Mouse (Mus musculus): ENCODE data around the gene Il4i1.

Il4i1 gene

GRCm38 (mm10) chr7:44850146-44850545 lies 34.0 kb downstream of the Il4i1 start:
- DNase-seq = peak in 1 of 2 experiments; percentile 65

GRCm38 (mm10) chr7:44850789-44851624 lies 34.8 kb downstream of the Il4i1 start:
- DNase-seq = no peak

GRCm38 (mm10) chr7:44851625-44852234 lies 35.5 kb downstream of the Il4i1 start:
- no peak for DNase-seq

GRCm38 (mm10) chr7:44852259-44853027 lies 36.3 kb downstream of the Il4i1 start:
- DNase-seq = no peak

- DNase-seq = no peak
Measured at GRCm38 (mm10) chr7:44853065-44853464, 36.9 kb downstream of the Il4i1 start.

GRCm38 (mm10) chr7:44853596-44854355 lies 37.6 kb downstream of the Il4i1 start:
- peak in 1 of 2 experiments; percentile 41 for DNase-seq

- peak; percentile 70 to 77 for DNase-seq
Measured at GRCm38 (mm10) chr7:44854356-44855031, 38.3 kb downstream of the Il4i1 start.

- peak in 1 of 2 experiments; percentile 44 for DNase-seq
Measured at GRCm38 (mm10) chr7:44855036-44855435, 38.8 kb downstream of the Il4i1 start.

GRCm38 (mm10) chr7:44856265-44856916 lies 40.2 kb downstream of the Il4i1 start:
- peak in 1 of 2 experiments; percentile 56 for DNase-seq

GRCm38 (mm10) chr7:44857042-44857552 lies 40.9 kb downstream of the Il4i1 start, which contains the start of gene Pnkp:
Pnkp (plus strand) TSS chr7:44857139.
- peak; percentile 69 to 81 for DNase-seq

GRCm38 (mm10) chr7:44857905-44858304 lies 41.7 kb downstream of the Il4i1 start:
- peak in 1 of 2 experiments; percentile 56 for DNase-seq

- DNase-seq = no peak
Measured at GRCm38 (mm10) chr7:44859896-44860295, 43.7 kb downstream of the Il4i1 start.

- DNase-seq = peak in 1 of 2 experiments; percentile 33
Measured at GRCm38 (mm10) chr7:44860576-44861428, 44.6 kb downstream of the Il4i1 start.

GRCm38 (mm10) chr7:44861429-44861816 lies 45.2 kb downstream of the Il4i1 start:
- DNase-seq = no peak

- DNase-seq = no peak
Measured at GRCm38 (mm10) chr7:44862434-44862833, 46.2 kb downstream of the Il4i1 start.

- no peak for DNase-seq
Measured at GRCm38 (mm10) chr7:44863210-44863609, 47.0 kb downstream of the Il4i1 start.

- DNase-seq = no peak
Measured at GRCm38 (mm10) chr7:44863982-44864494, 47.9 kb downstream of the Il4i1 start.

GRCm38 (mm10) chr7:44864595-44865542 lies 48.7 kb downstream of the Il4i1 start:
- no peak for DNase-seq
